Mouse (Mus musculus): ENCODE results near the gene B4galt1. TPM values are rescaled to one million over a fixed set of nuclear protein-coding genes. Genes with fewer than 3 reads are reported as not detected.

B4galt1 gene
- total and polyA plus RNA-seq, 3 experiments: 15.4 to 39.1 (median 19.6) TPM

- H3K4me1 ChIP-seq (ENCODE audit: insufficient read depth, low read depth, low read length): peaks cover 88% of the 10 kb centered on the region
- H3K27me3 ChIP-seq (ENCODE audit: insufficient read depth, low read length): no peaks in the 10 kb centered on the region
- ATAC-seq (ENCODE audit: extremely low read depth, insufficient number of reproducible peaks, low FRiP score, poor library complexity, severe bottlenecking) (no peak), DNase-seq (ENCODE audit: low spot score) (no peak)
- H3K36me3 ChIP-seq (replicated peaks): peaks cover 53% of the 10 kb centered on the region
- H3K9me3 ChIP-seq (replicated peaks): no peaks in the 10 kb centered on the region
- TF ChIP-seq GATA1 (IDR thresholded peaks at IDR 0.05; ENCODE audit: borderline replicate concordance, low read length) (no peak), TAL1 (conservative IDR thresholded peaks at IDR 0.05; ENCODE audit: low read depth, low read length) (no peak), POLR2AphosphoS5 (IDR thresholded peaks at IDR 0.05; ENCODE audit: insufficient replicate concordance, low read depth, low read length) (no peak), GATA2 (IDR thresholded peaks at IDR 0.05; ENCODE audit: borderline replicate concordance, low read depth, low read length) (no peak), CTCF (IDR thresholded peaks at IDR 0.05; ENCODE audit: low read depth, low read length) (no peak)
- H3K4me3 ChIP-seq (ENCODE audit: low read depth, low read length): no peak overlapping the region; the same call in 1 of the 2 replicates
These were observed 6.6 kb downstream of the B4galt1 start for GRCm38 (mm10) chr4:40847160-40847559.

- no peaks in the 10 kb centered on the region for H3K9me3 ChIP-seq (replicated peaks)
- H3K36me3 ChIP-seq (replicated peaks): peaks cover 53% of the 10 kb centered on the region
- DNase-seq (ENCODE audit: low spot score): no peak
- H3K4me1 ChIP-seq (ENCODE audit: insufficient read depth, low read depth, low read length): peaks cover 81% of the 10 kb centered on the region
- no peaks in the 10 kb centered on the region for H3K27me3 ChIP-seq (ENCODE audit: insufficient read depth, low read length)
- no peak for TF ChIP-seq GATA1 (IDR thresholded peaks at IDR 0.05; ENCODE audit: borderline replicate concordance, low read length)
- TF ChIP-seq TAL1 (conservative IDR thresholded peaks at IDR 0.05; ENCODE audit: low read depth, low read length): peak; percentile 38; the same call in 1 of the 2 replicates
- H3K4me3 ChIP-seq (ENCODE audit: low read depth, low read length): no peak overlapping the region; the same call in 1 of the 2 replicates
- peak; percentile 36; the same call in 1 of the 2 replicates for ATAC-seq (ENCODE audit: extremely low read depth, insufficient number of reproducible peaks, low FRiP score, poor library complexity, severe bottlenecking)
These were observed 7.5 kb downstream of the B4galt1 start for GRCm38 (mm10) chr4:40846143-40846931.

- DNase-seq (ENCODE audit: low spot score): no peak
- Histone ChIP-seq H3K4me1 (ENCODE audit: insufficient read depth, low read depth, low read length) (peaks cover 73% of the 10 kb centered on the region), H3K27me3 (ENCODE audit: insufficient read depth, low read length) (no peaks in the 10 kb centered on the region), H3K36me3 (replicated peaks) (peaks cover 51% of the 10 kb centered on the region), H3K4me3 (ENCODE audit: low read depth, low read length) (no peak overlapping the region; the same call in 1 of the 2 replicates), H3K9me3 (replicated peaks) (no peaks in the 10 kb centered on the region)
- ATAC-seq (ENCODE audit: extremely low read depth, insufficient number of reproducible peaks, low FRiP score, poor library complexity, severe bottlenecking): no peak
- no peak for TF ChIP-seq POLR2AphosphoS5 (IDR thresholded peaks at IDR 0.05; ENCODE audit: insufficient replicate concordance, low read depth, low read length)
- no peak for TF ChIP-seq GATA2 (IDR thresholded peaks at IDR 0.05; ENCODE audit: borderline replicate concordance, low read depth, low read length)
- TF ChIP-seq CTCF (IDR thresholded peaks at IDR 0.05; ENCODE audit: low read depth, low read length): no peak
- TF ChIP-seq TAL1 (conservative IDR thresholded peaks at IDR 0.05; ENCODE audit: low read depth, low read length): no peak
- TF ChIP-seq GATA1 (IDR thresholded peaks at IDR 0.05; ENCODE audit: borderline replicate concordance, low read length): no peak
These were observed 8.7 kb downstream of the B4galt1 start for GRCm38 (mm10) chr4:40844811-40845751.

- Histone ChIP-seq H3K9me3 (replicated peaks) (no peaks in the 10 kb centered on the region), H3K36me3 (replicated peaks) (peaks cover 51% of the 10 kb centered on the region), H3K4me3 (ENCODE audit: low read depth, low read length) (peak overlapping the region; percentile 43; the same call in 1 of the 2 replicates), H3K4me1 (ENCODE audit: insufficient read depth, low read depth, low read length) (peaks cover 70% of the 10 kb centered on the region), H3K27me3 (ENCODE audit: insufficient read depth, low read length) (no peaks in the 10 kb centered on the region)
- DNase-seq (ENCODE audit: low spot score): peak; percentile 43
- ATAC-seq (ENCODE audit: extremely low read depth, insufficient number of reproducible peaks, low FRiP score, poor library complexity, severe bottlenecking): peak; percentile 54; the same call in 1 of the 2 replicates
- TF ChIP-seq GATA2 (IDR thresholded peaks at IDR 0.05; ENCODE audit: borderline replicate concordance, low read depth, low read length) (no peak), GATA1 (IDR thresholded peaks at IDR 0.05; ENCODE audit: borderline replicate concordance, low read length) (no peak), TAL1 (conservative IDR thresholded peaks at IDR 0.05; ENCODE audit: low read depth, low read length) (no peak), POLR2AphosphoS5 (IDR thresholded peaks at IDR 0.05; ENCODE audit: insufficient replicate concordance, low read depth, low read length) (no peak)
These were observed 9.5 kb downstream of the B4galt1 start for GRCm38 (mm10) chr4:40844251-40844721.

GRCm38 (mm10) chr4:40843726-40844125 is 10.1 kb downstream of the B4galt1 start:
- Histone ChIP-seq H3K27me3 (ENCODE audit: insufficient read depth, low read length) (no peaks in the 10 kb centered on the region), H3K9me3 (replicated peaks) (no peaks in the 10 kb centered on the region), H3K4me1 (ENCODE audit: insufficient read depth, low read depth, low read length) (peaks cover 70% of the 10 kb centered on the region), H3K4me3 (ENCODE audit: low read depth, low read length) (no peak overlapping the region), H3K36me3 (replicated peaks) (peaks cover 55% of the 10 kb centered on the region)
- no peak for DNase-seq (ENCODE audit: low spot score)
- TF ChIP-seq TAL1 (conservative IDR thresholded peaks at IDR 0.05; ENCODE audit: low read depth, low read length): no peak
- no peak for TF ChIP-seq CTCF (IDR thresholded peaks at IDR 0.05; ENCODE audit: low read depth, low read length)
- TF ChIP-seq GATA2 (IDR thresholded peaks at IDR 0.05; ENCODE audit: borderline replicate concordance, low read depth, low read length): no peak
- TF ChIP-seq POLR2AphosphoS5 (IDR thresholded peaks at IDR 0.05; ENCODE audit: insufficient replicate concordance, low read depth, low read length): no peak
- no peak for TF ChIP-seq GATA1 (IDR thresholded peaks at IDR 0.05; ENCODE audit: borderline replicate concordance, low read length)
- no peak for ATAC-seq (ENCODE audit: extremely low read depth, insufficient number of reproducible peaks, low FRiP score, poor library complexity, severe bottlenecking)

GRCm38 (mm10) chr4:40840448-40840847 is 13.4 kb downstream of the B4galt1 start:
- Histone ChIP-seq H3K9me3 (replicated peaks) (no peaks in the 10 kb centered on the region), H3K4me3 (ENCODE audit: low read depth, low read length) (no peak overlapping the region), H3K4me1 (ENCODE audit: insufficient read depth, low read depth, low read length) (peaks cover 53% of the 10 kb centered on the region), H3K27me3 (ENCODE audit: insufficient read depth, low read length) (no peaks in the 10 kb centered on the region), H3K36me3 (replicated peaks) (peaks cover 46% of the 10 kb centered on the region)
- ATAC-seq (ENCODE audit: extremely low read depth, insufficient number of reproducible peaks, low FRiP score, poor library complexity, severe bottlenecking) (no peak), DNase-seq (ENCODE audit: low spot score) (no peak)
- no peak for TF ChIP-seq TAL1 (conservative IDR thresholded peaks at IDR 0.05; ENCODE audit: low read depth, low read length)
- no peak for TF ChIP-seq POLR2AphosphoS5 (IDR thresholded peaks at IDR 0.05; ENCODE audit: insufficient replicate concordance, low read depth, low read length)
- no peak for TF ChIP-seq CTCF (IDR thresholded peaks at IDR 0.05; ENCODE audit: low read depth, low read length)
- TF ChIP-seq GATA2 (IDR thresholded peaks at IDR 0.05; ENCODE audit: borderline replicate concordance, low read depth, low read length): no peak
- no peak for TF ChIP-seq GATA1 (IDR thresholded peaks at IDR 0.05; ENCODE audit: borderline replicate concordance, low read length)

All from G1E (cell line).